Mouse (Mus musculus) CD4-positive helper T cell, adult 2 months (primary cell): Measurements from ENCODE around the gene Pi16.
"Not testable (repeated sequence)": the region's sequence is repeated elsewhere in the genome, so short reads cannot be mapped to it uniquely, and the experiment has no call there.

Source experiments
- DNase-seq: peaks from one replicate; pipeline ENCODE4 v3.0.0-alpha.2; 2012; ENCODE audit warnings: low read depth, missing footprints, low spot score

Pi16 gene

DNA sequence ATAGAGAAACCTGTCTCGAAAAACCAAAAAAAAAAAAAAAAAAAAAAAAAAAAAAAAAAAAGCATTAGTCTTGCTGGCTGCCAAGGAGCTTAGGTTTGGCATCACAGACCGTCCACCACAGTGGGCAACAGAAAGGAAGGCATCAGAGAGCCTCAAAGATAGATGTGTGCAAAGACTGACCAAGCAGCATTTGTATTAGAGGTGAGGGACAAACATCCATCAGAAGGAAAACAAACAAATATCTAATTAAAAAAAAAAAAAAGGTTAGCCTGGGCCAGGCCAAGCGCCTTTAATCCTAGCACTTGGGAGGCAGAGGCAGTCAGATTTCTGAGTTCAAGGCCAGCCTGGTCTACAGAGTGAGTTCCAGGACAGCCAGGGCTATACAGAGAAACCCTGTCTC is at the start of gene Pi16:
TSS of gene Pi16 (plus strand) at position 301 of the 400 bp plus-strand sequence.
- not testable (repeated sequence) for DNase-seq

GRCm38 (mm10) chr17:29267931-29268681 is 49.4 kb upstream of the Pi16 start:
- DNase-seq: peak; percentile 19

DNA sequence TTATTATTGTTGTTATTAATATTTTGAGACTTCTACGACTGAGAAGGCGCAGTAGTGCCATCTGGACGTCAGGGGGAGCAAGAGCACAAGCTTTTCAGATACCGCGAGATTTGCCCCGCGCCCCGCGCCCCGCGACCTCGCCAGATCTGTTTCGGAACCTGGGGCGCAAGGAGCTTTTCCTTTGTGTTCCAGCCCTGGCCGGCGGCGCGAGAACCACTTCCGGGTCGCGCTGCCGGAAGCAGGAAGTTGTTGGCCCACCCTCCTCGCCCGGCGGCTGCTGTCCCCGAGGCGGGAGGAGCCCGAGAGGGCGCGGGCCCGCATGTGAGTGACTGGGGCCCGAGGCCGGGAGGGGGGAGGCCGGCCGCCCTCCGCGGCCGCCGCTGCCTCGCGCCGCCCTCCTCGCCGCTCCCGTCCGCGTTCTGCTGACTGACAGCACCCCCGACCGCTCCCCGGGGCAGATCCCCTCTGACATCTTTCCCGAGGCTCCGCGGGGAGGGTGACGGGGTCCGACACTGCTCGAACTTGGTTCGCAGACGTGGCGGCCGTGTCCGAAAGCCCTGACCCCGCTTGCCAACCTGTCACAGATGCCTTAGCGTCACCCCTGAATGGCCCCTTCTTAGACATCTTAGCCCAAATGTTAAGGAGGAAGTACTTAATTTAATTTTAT is 48.7 kb upstream of the Pi16 start, which contains the start of gene BC004004:
TSS of gene BC004004 (plus strand) at position 107 of the 667 bp plus-strand sequence.
- DNase-seq: peak; percentile 95

GRCm38 (mm10) chr17:29269349-29269706 is 48.2 kb upstream of the Pi16 start:
- DNase-seq: peak; percentile 42

- no peak for DNase-seq
Measured at GRCm38 (mm10) chr17:29270148-29270698, 47.3 kb upstream of the Pi16 start.

DNA sequence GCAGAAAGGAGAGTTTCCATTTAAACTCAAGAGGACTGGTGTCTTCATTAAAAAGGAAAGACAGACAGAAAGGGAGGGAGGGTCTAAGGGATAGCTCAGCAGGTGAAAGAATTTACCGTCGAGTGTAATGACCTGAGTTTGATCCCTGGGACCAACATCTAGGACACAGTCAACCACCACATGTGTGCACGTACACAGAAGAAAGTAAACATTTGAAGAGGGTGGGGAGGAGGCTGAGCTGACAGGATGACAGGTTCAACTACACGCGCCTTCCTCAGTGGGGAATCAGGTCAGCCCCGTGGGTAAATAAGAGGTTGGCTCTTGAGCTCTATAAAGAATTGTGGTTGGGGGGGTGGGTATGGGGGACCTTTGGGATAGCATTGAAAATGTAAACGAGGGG is 44.3 kb upstream of the Pi16 start:
- no peak for DNase-seq

- no peak for DNase-seq
Measured at GRCm38 (mm10) chr17:29273889-29274288, 43.6 kb upstream of the Pi16 start.

DNA sequence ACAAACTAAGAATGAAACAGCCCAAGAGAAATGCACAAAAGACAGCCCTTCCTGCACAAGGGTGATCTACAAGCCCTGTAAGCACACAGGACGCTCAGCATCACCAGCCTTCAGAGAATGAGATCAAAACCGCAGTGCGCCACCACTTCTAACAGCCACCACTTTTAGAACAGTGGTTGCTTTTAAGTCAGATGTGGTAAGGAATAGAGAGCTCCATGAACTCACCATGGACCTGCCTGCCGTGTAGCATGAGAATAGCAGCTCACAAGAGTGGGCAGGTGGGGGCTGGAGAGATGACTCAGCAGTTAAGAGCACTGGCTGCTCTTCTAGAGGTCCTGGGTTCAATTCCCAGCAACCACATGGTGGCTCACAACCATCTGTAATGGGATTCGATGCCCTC is 37.1 kb upstream of the Pi16 start:
- DNase-seq: peak; percentile 92

GRCm38 (mm10) chr17:29281541-29281940 is 35.9 kb upstream of the Pi16 start:
- no peak for DNase-seq

- DNase-seq: no peak
Measured at GRCm38 (mm10) chr17:29282216-29282952, 35.1 kb upstream of the Pi16 start.

DNA sequence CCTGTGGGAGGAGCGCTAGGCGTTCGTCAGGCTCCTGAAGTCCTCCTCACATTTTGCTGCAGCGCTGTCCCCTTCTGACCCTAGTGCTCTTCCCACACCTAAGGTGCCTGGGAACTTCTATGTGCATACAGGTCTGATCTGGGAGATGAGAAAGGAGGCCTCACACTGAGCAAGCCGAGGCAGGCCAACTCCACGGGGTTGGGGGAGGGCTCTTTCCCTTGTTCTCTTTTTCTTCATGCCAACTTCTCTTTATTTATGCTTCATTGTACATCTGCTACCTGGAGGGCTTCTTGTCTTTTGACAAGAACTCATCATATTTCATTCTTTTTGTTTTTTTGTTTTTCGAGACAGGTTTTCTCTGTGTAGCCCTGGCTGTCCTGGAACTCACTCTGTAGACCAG is 25.7 kb upstream of the Pi16 start:
- no peak for DNase-seq

- no peak for DNase-seq
Measured at GRCm38 (mm10) chr17:29292996-29293395, 24.5 kb upstream of the Pi16 start.

DNA sequence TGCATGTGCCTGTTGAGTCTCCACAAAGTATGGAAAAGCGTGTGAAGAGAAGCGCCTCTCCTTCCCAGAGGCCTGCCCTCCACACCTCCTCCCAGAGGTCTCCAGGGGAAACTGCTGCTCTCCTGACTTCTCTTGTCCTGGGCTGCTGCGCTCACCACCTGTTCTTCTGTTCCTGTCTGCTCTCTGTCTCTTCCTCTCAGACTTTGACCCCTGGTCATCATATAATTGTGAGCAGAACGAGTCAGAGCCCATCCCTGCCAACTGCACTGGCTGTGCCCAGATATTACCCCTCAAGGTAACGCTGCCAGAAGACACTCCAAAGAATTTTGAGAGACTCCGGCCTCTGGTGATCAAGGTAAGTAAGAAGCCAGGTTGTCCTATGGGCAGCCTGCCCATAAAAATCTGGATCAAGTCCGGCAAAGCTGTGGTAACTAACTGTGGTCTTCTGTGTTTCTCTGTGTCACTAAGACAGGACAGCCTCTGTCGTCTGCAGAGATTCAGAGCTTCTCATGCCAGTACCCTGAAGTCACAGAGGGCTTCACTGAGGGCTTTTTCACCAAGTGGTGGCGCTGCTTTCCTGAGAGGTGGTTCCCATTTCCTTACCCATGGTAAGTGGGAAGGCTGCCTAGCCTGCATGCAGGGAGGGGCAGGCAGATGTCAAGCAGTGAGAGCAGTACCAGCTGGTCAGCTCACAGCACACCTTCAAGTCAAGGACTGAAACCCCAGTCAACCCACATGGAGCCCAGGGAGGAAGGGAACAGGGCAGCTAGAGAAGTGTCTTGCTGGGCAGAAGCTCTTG is 23.5 kb upstream of the Pi16 start:
- no peak for DNase-seq

- DNase-seq: no peak
Measured at GRCm38 (mm10) chr17:29295835-29296234, 21.6 kb upstream of the Pi16 start.

GRCm38 (mm10) chr17:29297321-29297720 is 20.2 kb upstream of the Pi16 start:
- no peak for DNase-seq

- no peak for DNase-seq
Measured at GRCm38 (mm10) chr17:29297813-29298212, 19.7 kb upstream of the Pi16 start.

GRCm38 (mm10) chr17:29299282-29299681 is 18.2 kb upstream of the Pi16 start:
- DNase-seq: no peak

- no peak for DNase-seq
Measured at GRCm38 (mm10) chr17:29300926-29301325, 16.6 kb upstream of the Pi16 start.

GRCm38 (mm10) chr17:29301421-29301820 is 16.1 kb upstream of the Pi16 start:
- no peak for DNase-seq

GRCm38 (mm10) chr17:29302149-29302548 is 15.3 kb upstream of the Pi16 start:
- no peak for DNase-seq

DNA sequence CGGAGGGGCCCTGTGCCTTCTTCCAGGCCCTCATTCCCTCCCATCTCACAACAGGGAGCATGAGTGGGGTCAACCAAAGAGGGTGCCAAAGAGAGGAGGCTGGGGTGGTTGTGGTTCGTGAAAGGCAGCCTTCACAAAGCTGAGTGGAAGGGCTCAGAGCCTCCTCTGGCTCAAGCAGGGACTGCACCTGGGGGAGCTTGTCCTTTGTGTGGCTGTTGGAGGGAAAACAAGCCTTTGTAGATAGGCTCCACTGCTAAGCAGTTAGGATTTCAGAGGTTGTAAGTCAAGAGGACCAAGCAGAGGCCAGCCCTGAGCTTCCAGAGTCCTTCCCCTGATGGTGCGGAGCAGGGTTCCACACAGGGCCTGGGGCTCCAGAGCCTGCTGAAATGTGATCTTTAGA is 14.4 kb upstream of the Pi16 start:
- peak; percentile 30 for DNase-seq
